Mouse (Mus musculus) kidney, adult 2 months (tissue): ENCODE results near the gene 3100002H09Rik. TPM values are rescaled to one million over a fixed set of nuclear protein-coding genes. Genes with fewer than 3 reads are reported as not detected.

ENCODE experiments used
- DNase-seq: peaks from one replicate; pipeline ENCODE4 v3.0.0; 2021
- H3K27ac ChIP-seq: fragments of 200-500 bp; 2 replicates; pipeline ENCODE4 v1.5.1; 2012; ENCODE audit warnings: low read depth, low read length, control low read depth, inconsistent platforms; ENCODE audit not compliant: insufficient read depth
- H3K27me3 ChIP-seq: fragments of 200-500 bp; replicated peaks from 2 replicates; pipeline ENCODE4 v1.6.1; 2012; ENCODE audit warnings: mild to moderate bottlenecking, moderate library complexity, low read length, inconsistent platforms; ENCODE audit not compliant: control insufficient read depth, insufficient read depth
- H3K36me3 ChIP-seq: fragments of 200-500 bp; 2 replicates; pipeline ENCODE4 v1.6.1; 2012; ENCODE audit warnings: mild to moderate bottlenecking, moderate library complexity, low read length, inconsistent platforms; ENCODE audit not compliant: control insufficient read depth, insufficient read depth
- H3K4me1 ChIP-seq: fragments of 200-500 bp; 2 replicates; pipeline ENCODE4 v1.6.1; 2011; ENCODE audit warnings: low read length; ENCODE audit not compliant: control insufficient read depth, insufficient read depth
- H3K4me3 ChIP-seq: fragments of 200-500 bp; 2 replicates; pipeline ENCODE4 v1.5.1; 2011; ENCODE audit warnings: mild to moderate bottlenecking, low read depth, low read length, control low read depth; ENCODE audit not compliant: insufficient read depth
- CTCF ChIP-seq: fragments of 200-500 bp; conservative IDR thresholded peaks from 2 replicates; pipeline ENCODE4 v1.5.1; 2011; ENCODE audit warnings: low read depth, mild to moderate bottlenecking, control low read depth, low read length, moderate library complexity, mixed read lengths; ENCODE audit not compliant: insufficient read depth, insufficient read length
- POLR2A ChIP-seq: fragments of 200-500 bp; IDR thresholded peaks from one replicate; pipeline ENCODE4 v1.6.1; 2011; ENCODE audit warnings: low read depth, low read length, control low read depth
- WGBS: fragments of 180-500 bp; shearing (Covaris S2); methylation state at CpG from one replicate; pipeline ENCODE4 v1.1.7; 2018; 5-methylcytosine and 5-hydroxymethylcytosine counted together
- polyA plus RNA-seq: library from polyadenylated mRNA; depleted of rRNA; stranded (reverse); fragments of >200 nt; gene quantifications from 2 replicates; pipeline ENCODE4 v1.2.3, GENCODE M21; 2012

The 3100002H09Rik gene
- polyA plus RNA-seq, 1 experiment = not detected

- DNase-seq = no peak
- 53% methylated on average over 5 of the region's 5 CpGs for WGBS
- Histone ChIP-seq H3K4me3 (no peak overlapping the region), H3K27me3 (no peaks in the 10 kb centered on the region), H3K36me3 (no peaks in the 10 kb centered on the region), H3K4me1 (no peaks in the 10 kb centered on the region), H3K27ac (no peak overlapping the region)
- TF ChIP-seq POLR2A = no peak
- no peak for TF ChIP-seq CTCF
Observed at GRCm38 (mm10) chr4:124647909-124648308, 37.3 kb upstream of the 3100002H09Rik start.

GRCm38 (mm10) chr4:124646591-124646990, 36.0 kb upstream of the 3100002H09Rik start:
- 20% methylated on average over 8 of the region's 8 CpGs for WGBS
- Histone ChIP-seq H3K27me3 (no peaks in the 10 kb centered on the region), H3K27ac (no peak overlapping the region), H3K36me3 (no peaks in the 10 kb centered on the region), H3K4me1 (no peaks in the 10 kb centered on the region), H3K4me3 (no peak overlapping the region)
- TF ChIP-seq CTCF = no peak
- TF ChIP-seq POLR2A = no peak
- DNase-seq = peak; percentile 21

GRCm38 (mm10) chr4:124644974-124645433, 34.4 kb upstream of the 3100002H09Rik start:
- TF ChIP-seq CTCF (no peak), POLR2A (no peak)
- H3K27me3 ChIP-seq = no peaks in the 10 kb centered on the region
- H3K27ac ChIP-seq = no peak overlapping the region
- H3K4me3 ChIP-seq = no peak overlapping the region
- DNase-seq = peak; percentile 20
- WGBS = 33% methylated on average over 3 of the region's 3 CpGs
- H3K4me1 ChIP-seq = no peaks in the 10 kb centered on the region
- no peaks in the 10 kb centered on the region for H3K36me3 ChIP-seq

GRCm38 (mm10) chr4:124643859-124644258, 33.3 kb upstream of the 3100002H09Rik start:
- DNase-seq = no peak
- 88% methylated on average over 9 of the region's 9 CpGs for WGBS
- Histone ChIP-seq H3K4me3 (no peak overlapping the region), H3K27ac (no peak overlapping the region), H3K27me3 (no peaks in the 10 kb centered on the region), H3K36me3 (no peaks in the 10 kb centered on the region), H3K4me1 (no peaks in the 10 kb centered on the region)
- TF ChIP-seq CTCF (no peak), POLR2A (no peak)

- Histone ChIP-seq H3K4me1 (no peaks in the 10 kb centered on the region), H3K36me3 (no peaks in the 10 kb centered on the region), H3K27ac (no peak overlapping the region), H3K4me3 (no peak overlapping the region), H3K27me3 (no peaks in the 10 kb centered on the region)
- DNase-seq = no peak
- TF ChIP-seq POLR2A (no peak), CTCF (no peak)
- 16% methylated on average over 12 of the region's 12 CpGs for WGBS
Observed at GRCm38 (mm10) chr4:124639715-124640114, 29.1 kb upstream of the 3100002H09Rik start.

GRCm38 (mm10) chr4:124633281-124633680, 22.7 kb upstream of the 3100002H09Rik start:
- Histone ChIP-seq H3K4me1 (no peaks in the 10 kb centered on the region), H3K27me3 (no peaks in the 10 kb centered on the region), H3K27ac (no peak overlapping the region), H3K36me3 (no peaks in the 10 kb centered on the region), H3K4me3 (no peak overlapping the region)
- DNase-seq = peak; percentile 12
- TF ChIP-seq POLR2A (no peak), CTCF (no peak)
- WGBS = 4% methylated on average over 9 of the region's 9 CpGs

GRCm38 (mm10) chr4:124632856-124633255, 22.3 kb upstream of the 3100002H09Rik start:
- TF ChIP-seq POLR2A = no peak
- TF ChIP-seq CTCF = no peak
- DNase-seq = no peak
- 75% methylated on average over 10 of the region's 10 CpGs for WGBS
- Histone ChIP-seq H3K4me1 (no peaks in the 10 kb centered on the region), H3K4me3 (no peak overlapping the region), H3K36me3 (no peaks in the 10 kb centered on the region), H3K27ac (no peak overlapping the region), H3K27me3 (no peaks in the 10 kb centered on the region)

GRCm38 (mm10) chr4:124631456-124631855, 20.9 kb upstream of the 3100002H09Rik start:
- Histone ChIP-seq H3K4me1 (no peaks in the 10 kb centered on the region), H3K27me3 (no peaks in the 10 kb centered on the region), H3K4me3 (no peak overlapping the region), H3K36me3 (no peaks in the 10 kb centered on the region), H3K27ac (no peak overlapping the region)
- DNase-seq = no peak
- no peak for TF ChIP-seq POLR2A
- no peak for TF ChIP-seq CTCF
- 28% methylated on average over 4 of the region's 4 CpGs for WGBS
